Mouse (Mus musculus): Measurements from ENCODE around the gene Snu13. TPM values are rescaled to one million over a fixed set of nuclear protein-coding genes. Genes with fewer than 3 reads are reported as not detected.
A peak's percentile ranks its signal among the peaks of the same experiment; 100 is the strongest.

Snu13 gene
- polyA plus RNA-seq, 1 experiment from 2014 or later: 301 TPM

DNA sequence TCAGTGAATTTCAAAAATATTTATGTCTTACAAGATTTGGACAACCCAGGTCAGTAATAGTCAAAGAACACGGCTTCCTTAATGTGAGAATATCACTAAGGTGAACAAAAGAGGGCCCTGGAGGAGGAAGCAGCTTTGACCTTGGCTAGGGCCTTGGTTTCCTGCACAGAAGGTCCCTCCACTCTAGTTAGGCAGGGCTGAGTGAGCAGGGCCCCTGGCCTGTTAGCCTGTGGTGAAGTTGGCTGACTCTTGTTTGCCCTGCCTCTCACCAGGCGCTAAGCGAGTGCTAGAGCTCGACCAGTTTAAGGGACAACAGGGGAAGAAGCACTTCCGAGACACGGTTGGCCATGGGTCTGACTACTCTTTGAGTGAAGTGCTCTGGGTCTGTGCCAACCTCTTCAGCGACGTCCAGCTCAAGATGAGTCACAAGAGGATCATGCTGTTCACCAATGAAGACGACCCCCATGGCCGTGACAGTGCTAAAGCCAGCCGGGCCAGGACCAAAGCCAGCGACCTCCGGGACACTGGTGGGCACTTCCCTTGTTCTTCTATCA is 24.8 kb downstream of the Snu13 start:
- 70% methylated on average over 13 of the region's 13 CpGs for WGBS
- Histone ChIP-seq H3K36me3 (peaks cover 51% of the 10 kb centered on the region), H3K4me2 (no peak overlapping the region), H3K4me3 (no peak overlapping the region), H3K9ac (no peak overlapping the region), H3K9me3 (no peaks in the 10 kb centered on the region), H3K27ac (no peak overlapping the region), H3K27me3 (no peaks in the 10 kb centered on the region), H3K4me1 (no peaks in the 10 kb centered on the region)
- ATAC-seq (ENCODE audit: borderline replicate concordance, extremely low read depth, low FRiP score, low TSS enrichment): no peak

DNA sequence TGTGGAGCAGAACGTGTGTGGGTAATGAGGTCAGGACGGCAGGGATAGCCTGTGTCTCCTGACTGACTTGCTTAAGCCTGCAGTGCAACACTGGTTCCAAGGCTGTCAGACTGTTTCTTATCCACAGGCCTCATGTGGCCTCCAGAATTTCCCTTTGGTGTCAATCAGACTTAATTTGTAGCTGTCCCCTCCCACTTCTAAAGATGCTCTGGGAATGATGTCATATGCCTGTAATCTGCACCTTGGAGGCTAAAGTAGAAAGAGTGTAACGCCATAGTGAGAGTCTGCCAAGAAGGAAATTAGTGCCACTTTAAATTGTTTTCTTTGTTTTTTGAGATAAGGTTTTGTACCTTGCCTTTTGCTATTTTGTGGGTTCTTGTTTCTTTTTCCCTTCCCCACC is 28.1 kb downstream of the Snu13 start:
- Histone ChIP-seq H3K27me3 (no peaks in the 10 kb centered on the region), H3K36me3 (peaks cover 25% of the 10 kb centered on the region), H3K4me2 (no peak overlapping the region), H3K9ac (no peak overlapping the region), H3K9me3 (no peaks in the 10 kb centered on the region), H3K4me1 (peaks cover 16% of the 10 kb centered on the region), H3K4me3 (no peak overlapping the region), H3K27ac (no peak overlapping the region)
- no peak for ATAC-seq (ENCODE audit: borderline replicate concordance, extremely low read depth, low FRiP score, low TSS enrichment)
- 75% methylated on average over 3 of the region's 3 CpGs for WGBS

DNA sequence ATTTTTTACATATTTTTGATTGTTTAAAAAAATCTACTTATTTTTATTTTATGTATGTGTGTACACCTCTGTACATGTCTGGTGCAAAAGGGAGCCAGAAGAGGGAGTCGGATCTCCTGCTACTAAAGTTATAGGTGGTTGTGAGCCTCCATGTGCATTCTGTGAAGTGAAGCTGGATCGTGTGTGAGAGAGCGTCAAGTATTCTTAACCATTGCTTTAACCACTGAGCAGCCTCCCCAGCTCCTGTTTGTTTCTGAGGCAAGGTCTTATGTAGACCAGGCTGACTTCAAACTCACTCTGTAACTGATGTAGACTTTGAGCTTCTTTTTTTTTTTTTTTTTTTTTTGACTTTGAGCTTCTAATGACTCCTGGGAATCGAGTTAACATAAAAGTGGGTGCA is 29.9 kb downstream of the Snu13 start:
- H3K36me3 ChIP-seq: peaks cover 15% of the 10 kb centered on the region
- H3K4me3 ChIP-seq: no peak overlapping the region
- no peak overlapping the region for H3K4me2 ChIP-seq
- 61% methylated on average over 4 of the region's 4 CpGs for WGBS
- H3K9ac ChIP-seq: no peak overlapping the region
- no peak overlapping the region for H3K27ac ChIP-seq
- no peak for ATAC-seq (ENCODE audit: borderline replicate concordance, extremely low read depth, low FRiP score, low TSS enrichment)
- peaks cover 22% of the 10 kb centered on the region for H3K4me1 ChIP-seq
- no peaks in the 10 kb centered on the region for H3K27me3 ChIP-seq
- no peaks in the 10 kb centered on the region for H3K9me3 ChIP-seq

- H3K27ac ChIP-seq: peak overlapping the region; percentile 73
- no peaks in the 10 kb centered on the region for H3K9me3 ChIP-seq
- ATAC-seq (ENCODE audit: borderline replicate concordance, extremely low read depth, low FRiP score, low TSS enrichment): no peak
- H3K27me3 ChIP-seq: no peaks in the 10 kb centered on the region
- H3K4me1 ChIP-seq: peaks cover 22% of the 10 kb centered on the region
- peak overlapping the region; percentile 74 for H3K4me3 ChIP-seq
- 20% methylated on average over 6 of the region's 6 CpGs for WGBS
- H3K4me2 ChIP-seq: peak overlapping the region; percentile 81
- peaks cover 11% of the 10 kb centered on the region for H3K36me3 ChIP-seq
- peak overlapping the region; percentile 69 for H3K9ac ChIP-seq
These were observed 30.6 kb downstream of the Snu13 start for GRCm38 (mm10) chr15:82016830-82017229.

GRCm38 (mm10) chr15:82016101-82016808 is 31.1 kb downstream of the Snu13 start:
- peak; percentile 95 for ATAC-seq (ENCODE audit: borderline replicate concordance, extremely low read depth, low FRiP score, low TSS enrichment)
- Histone ChIP-seq H3K9me3 (no peaks in the 10 kb centered on the region), H3K4me1 (peaks cover 22% of the 10 kb centered on the region), H3K27ac (peak overlapping the region; percentile 73), H3K4me3 (peak overlapping the region; percentile 74), H3K36me3 (peaks cover 8% of the 10 kb centered on the region), H3K27me3 (no peaks in the 10 kb centered on the region), H3K9ac (peak overlapping the region; percentile 77), H3K4me2 (peak overlapping the region; percentile 81)
- under 1% methylated on average over 53 of the region's 53 CpGs for WGBS

- Histone ChIP-seq H3K36me3 (peaks cover 6% of the 10 kb centered on the region), H3K4me2 (peak overlapping the region; percentile 81), H3K9me3 (no peaks in the 10 kb centered on the region), H3K27me3 (no peaks in the 10 kb centered on the region), H3K4me1 (peaks cover 22% of the 10 kb centered on the region), H3K27ac (peak overlapping the region; percentile 73), H3K4me3 (peak overlapping the region; percentile 74), H3K9ac (peak overlapping the region; percentile 77)
- peak; percentile 67; the same call in 1 of the 2 replicates for ATAC-seq (ENCODE audit: borderline replicate concordance, extremely low read depth, low FRiP score, low TSS enrichment)
- WGBS: under 1% methylated on average over 38 of the region's 39 CpGs
These were observed 31.9 kb downstream of the Snu13 start for GRCm38 (mm10) chr15:82015392-82016100.

DNA sequence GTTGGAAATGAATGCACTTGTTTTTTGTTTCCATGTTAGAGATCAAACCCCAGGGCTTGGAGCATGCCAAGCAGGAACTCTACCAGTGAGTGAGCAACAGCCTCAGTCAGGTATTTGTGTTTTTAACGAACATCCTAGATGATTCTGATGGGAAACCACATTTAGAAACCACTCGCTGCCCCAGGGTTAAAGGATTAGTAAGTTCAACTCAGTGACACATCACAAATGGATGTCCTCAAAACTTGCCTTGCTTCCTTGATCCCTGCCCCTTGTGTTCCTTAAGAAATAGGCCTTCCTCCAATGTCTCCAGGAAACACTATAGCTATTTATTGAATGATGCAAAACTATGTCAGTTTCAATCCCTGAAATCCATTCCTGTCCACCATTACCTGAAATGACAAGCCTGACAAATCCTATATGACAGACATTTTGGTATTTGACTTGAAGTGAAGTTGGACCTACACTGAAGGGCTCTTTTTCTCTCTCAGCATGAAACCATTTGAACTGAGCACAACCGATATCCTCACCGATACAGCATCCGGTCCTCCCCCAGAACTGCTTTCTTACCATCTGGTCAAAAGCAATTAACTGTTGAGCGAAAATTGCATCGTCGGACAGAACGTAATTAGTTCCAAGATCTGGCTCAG is 32.5 kb downstream of the Snu13 start:
- peaks cover 4% of the 10 kb centered on the region for H3K36me3 ChIP-seq
- H3K4me2 ChIP-seq: peak overlapping the region; percentile 81
- no peak for ATAC-seq (ENCODE audit: borderline replicate concordance, extremely low read depth, low FRiP score, low TSS enrichment)
- H3K9ac ChIP-seq: peak overlapping the region; percentile 77
- 16% methylated on average over 9 of the region's 9 CpGs for whole genome bisulfite sequencing
- H3K4me1 ChIP-seq: peaks cover 22% of the 10 kb centered on the region
- H3K4me3 ChIP-seq: peak overlapping the region; percentile 74
- H3K27me3 ChIP-seq: no peaks in the 10 kb centered on the region
- H3K9me3 ChIP-seq: no peaks in the 10 kb centered on the region
- H3K27ac ChIP-seq: no peak overlapping the region

DNA sequence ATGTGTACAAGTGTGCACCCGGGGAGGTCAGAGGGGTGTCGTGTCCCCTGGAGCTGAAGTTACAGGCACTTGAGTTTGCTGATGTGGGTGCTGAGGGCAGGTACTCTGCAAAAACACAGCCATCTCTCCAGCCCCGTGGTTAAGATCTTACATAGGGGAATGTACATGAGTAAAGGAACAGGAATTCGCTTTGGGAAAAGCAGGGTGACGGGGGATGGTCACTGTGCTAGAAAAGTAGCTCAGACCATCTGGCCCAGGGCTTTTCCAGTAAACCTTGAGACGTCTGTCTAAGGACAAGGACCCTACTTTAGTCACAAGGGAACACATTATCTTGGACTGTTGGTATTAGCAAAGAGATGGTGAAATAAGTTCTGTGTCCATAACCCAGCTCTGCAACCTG is 35.5 kb downstream of the Snu13 start:
- H3K36me3 ChIP-seq: no peaks in the 10 kb centered on the region
- H3K9ac ChIP-seq: no peak overlapping the region
- no peak overlapping the region for H3K4me2 ChIP-seq
- no peak overlapping the region for H3K4me3 ChIP-seq
- no peak overlapping the region for H3K27ac ChIP-seq
- H3K4me1 ChIP-seq: peaks cover 18% of the 10 kb centered on the region
- ATAC-seq (ENCODE audit: borderline replicate concordance, extremely low read depth, low FRiP score, low TSS enrichment): no peak
- H3K27me3 ChIP-seq: no peaks in the 10 kb centered on the region
- H3K9me3 ChIP-seq: no peaks in the 10 kb centered on the region
- WGBS: 79% methylated on average over 6 of the region's 6 CpGs

DNA sequence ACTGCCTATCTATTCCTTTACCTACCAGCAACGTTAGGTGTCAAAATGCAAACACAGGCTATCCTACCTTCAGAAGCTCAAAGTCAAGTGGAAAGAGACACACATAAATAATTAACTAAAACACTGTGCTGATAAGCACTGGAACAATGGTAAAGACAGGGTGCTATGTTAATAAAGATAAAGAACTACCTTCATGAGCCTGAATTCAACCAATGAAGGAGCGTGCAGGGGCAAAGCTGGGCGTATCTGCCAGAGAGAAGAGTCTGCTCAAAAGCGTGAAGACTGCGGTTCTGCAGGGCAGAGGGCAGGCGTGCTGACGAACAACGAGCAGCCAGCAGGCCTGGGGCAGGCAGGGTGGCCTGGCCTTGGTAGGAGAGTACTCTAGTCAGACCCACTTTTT is 43.1 kb downstream of the Snu13 start:
- peaks cover 16% of the 10 kb centered on the region for H3K36me3 ChIP-seq
- H3K9me3 ChIP-seq: no peaks in the 10 kb centered on the region
- WGBS: 77% methylated on average over 8 of the region's 8 CpGs
- H3K27me3 ChIP-seq: no peaks in the 10 kb centered on the region
- no peaks in the 10 kb centered on the region for H3K4me1 ChIP-seq
- no peak overlapping the region for H3K9ac ChIP-seq
- ATAC-seq (ENCODE audit: borderline replicate concordance, extremely low read depth, low FRiP score, low TSS enrichment): no peak
- no peak overlapping the region for H3K4me2 ChIP-seq
- no peak overlapping the region for H3K27ac ChIP-seq
- no peak overlapping the region for H3K4me3 ChIP-seq

DNA sequence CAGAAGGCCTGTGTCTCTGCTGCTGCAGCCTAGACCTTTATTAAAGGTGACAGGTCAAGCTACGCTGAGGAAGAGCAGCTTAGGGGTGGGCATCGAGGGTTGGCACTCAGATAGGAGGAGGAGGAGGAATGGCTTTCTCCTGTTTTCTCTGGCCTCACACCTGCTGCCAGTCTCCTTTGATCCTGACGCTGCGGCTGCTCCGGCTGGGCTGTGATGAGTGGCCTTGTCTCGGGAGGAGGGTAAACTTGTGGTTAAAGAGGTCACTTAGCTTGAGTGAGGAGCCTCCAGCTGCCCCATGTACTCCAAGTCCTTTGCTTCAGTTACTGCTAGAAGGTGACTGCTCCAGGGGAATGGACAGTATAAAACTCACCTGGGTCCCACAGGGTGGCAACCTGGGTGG is 53.4 kb downstream of the Snu13 start:
- 59% methylated on average over 6 of the region's 6 CpGs for WGBS
- no peak overlapping the region for H3K9ac ChIP-seq

GRCm38 (mm10) chr15:81990549-81990948 is 56.8 kb downstream of the Snu13 start:
- Histone ChIP-seq H3K9ac (no peak overlapping the region), H3K4me1 (peaks cover 5% of the 10 kb centered on the region), H3K4me3 (no peak overlapping the region), H3K27ac (no peak overlapping the region), H3K36me3 (peaks cover 11% of the 10 kb centered on the region; the same call in 1 of the 2 replicates), H3K27me3 (no peaks in the 10 kb centered on the region), H3K4me2 (no peak overlapping the region), H3K9me3 (no peaks in the 10 kb centered on the region)
- ATAC-seq (ENCODE audit: borderline replicate concordance, extremely low read depth, low FRiP score, low TSS enrichment): no peak
- 40% methylated on average over 7 of the region's 7 CpGs for WGBS

More for the DNA sequence above, 53.4 kb downstream of the Snu13 start:
- no peaks in the 10 kb centered on the region for H3K9me3 ChIP-seq
- H3K4me2 ChIP-seq: no peak overlapping the region
- H3K4me3 ChIP-seq: no peak overlapping the region
- no peak overlapping the region for H3K27ac ChIP-seq
- ATAC-seq (ENCODE audit: borderline replicate concordance, extremely low read depth, low FRiP score, low TSS enrichment): no peak
- no peaks in the 10 kb centered on the region for H3K27me3 ChIP-seq
- H3K4me1 ChIP-seq: peaks cover 5% of the 10 kb centered on the region
- peaks cover 28% of the 10 kb centered on the region for H3K36me3 ChIP-seq
